Mouse (Mus musculus) neural tube, embryonic 11.5 days (tissue): ENCODE data around the gene Rbm25. TPM values are rescaled to one million over a fixed set of nuclear protein-coding genes. Genes with fewer than 3 reads are reported as not detected.
"Not testable (repeated sequence)": the region's sequence is repeated elsewhere in the genome, so short reads cannot be mapped to it uniquely, and the experiment has no call there.

Source experiments
- ATAC-seq: fragments of 200-750 bp; cut with Nextera tagmentation; 2 replicates; pipeline ENCODE4 v1.8.0; 2017; ENCODE audit warnings: moderate number of reproducible peaks, mild to moderate bottlenecking, moderate TSS enrichment, moderate library complexity; ENCODE audit not compliant: insufficient read depth, low FRiP score, low TSS enrichment
- DNase-seq: peaks from one replicate; pipeline ENCODE4 v3.0.0-alpha.2; 2015; ENCODE audit warnings: low spot score
- H3K27ac ChIP-seq: fragments of 300-500 bp; sonication (generic); 2 replicates; pipeline ENCODE4 v1.5.1; 2014; ENCODE audit warnings: low read depth, mild to moderate bottlenecking, low read length
- H3K27me3 ChIP-seq: fragments of 300-500 bp; sonication (generic); 2 replicates; pipeline ENCODE4 v1.6.1; 2014; ENCODE audit warnings: mild to moderate bottlenecking, low read length, mixed read lengths; ENCODE audit not compliant: control insufficient read depth, insufficient read depth
- H3K36me3 ChIP-seq: fragments of 300-500 bp; sonication (generic); 2 replicates; pipeline ENCODE4 v1.6.1; 2014; ENCODE audit warnings: mild to moderate bottlenecking, low read length, moderate library complexity, mixed read lengths; ENCODE audit not compliant: control insufficient read depth, insufficient read depth
- H3K4me1 ChIP-seq: fragments of 300-500 bp; sonication (generic); 2 replicates; pipeline ENCODE4 v1.6.1; 2014; ENCODE audit warnings: low read length, mixed read lengths; ENCODE audit not compliant: control insufficient read depth, insufficient read depth
- H3K4me2 ChIP-seq: fragments of 300-500 bp; sonication (generic); 2 replicates; pipeline ENCODE4 v1.6.1; 2014; ENCODE audit warnings: low read depth, mild to moderate bottlenecking, moderate library complexity
- H3K4me3 ChIP-seq: fragments of 300-500 bp; sonication (generic); 2 replicates; pipeline ENCODE4 v1.5.1; 2014; ENCODE audit warnings: low read depth, low read length
- H3K9ac ChIP-seq: fragments of 300-500 bp; sonication (generic); 2 replicates; pipeline ENCODE4 v1.6.1; 2014; ENCODE audit warnings: mild to moderate bottlenecking, low read length
- H3K9me3 ChIP-seq: fragments of 300-500 bp; sonication (generic); 2 replicates; pipeline ENCODE4 v1.6.1; 2016; ENCODE audit warnings: low read length; ENCODE audit not compliant: control insufficient read depth
- WGBS: fragments of 180-500 bp; shearing (Covaris S2); extraction: QIAGEN DNeasy Blood & Tissue Kit; methylation state at CpG from one replicate; pipeline ENCODE4 v1.1.7; 2014; 5-methylcytosine and 5-hydroxymethylcytosine counted together
- polyA plus RNA-seq: library from polyadenylated mRNA; unstranded; fragments of >200 nt; fragmentation: Nextera tagmentation; extraction: Ambion mirVana; gene quantifications from 2 replicates; pipeline ENCODE4 v1.2.1, GENCODE M21; 2014

The Rbm25 gene
- polyA plus RNA-seq = 249 and 251 TPM in 2 replicates

DNA sequence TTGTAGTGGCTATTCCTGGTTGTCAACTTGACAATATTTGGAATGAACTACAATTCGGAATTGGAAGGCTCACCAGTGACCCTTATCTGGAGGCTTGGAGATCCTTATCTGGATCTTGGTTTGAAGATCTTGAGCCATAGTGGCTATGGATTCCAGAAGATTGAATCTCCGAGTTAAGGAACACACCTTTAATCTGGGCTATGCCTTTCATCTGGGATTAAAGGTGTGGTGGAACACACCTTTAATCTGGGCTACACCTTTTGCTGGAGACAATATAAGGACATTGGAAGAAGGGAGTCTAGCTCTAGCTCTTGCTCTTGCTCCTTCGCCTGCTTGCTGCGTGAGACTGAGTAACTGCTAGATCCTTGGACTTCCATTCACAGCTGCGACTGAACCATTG, at the start of gene Rbm25:
Rbm25 (plus strand) TSS at position 301 of the 400 bp plus-strand sequence.
- Histone ChIP-seq H3K4me3 (peak within 1 kb of the TSS; percentile 72), H3K9ac (peak within 1 kb of the TSS; percentile 98), H3K4me2 (peak within 1 kb of the TSS; percentile 66), H3K27ac (peak within 1 kb of the TSS; percentile 93)
- H3K27me3 ChIP-seq, DNase-seq, H3K36me3 ChIP-seq, ATAC-seq, H3K9me3 ChIP-seq, H3K4me1 ChIP-seq: not testable (repeated sequence)
- no CpG with 5 or more reads among the region's 5 CpGs for WGBS

DNA sequence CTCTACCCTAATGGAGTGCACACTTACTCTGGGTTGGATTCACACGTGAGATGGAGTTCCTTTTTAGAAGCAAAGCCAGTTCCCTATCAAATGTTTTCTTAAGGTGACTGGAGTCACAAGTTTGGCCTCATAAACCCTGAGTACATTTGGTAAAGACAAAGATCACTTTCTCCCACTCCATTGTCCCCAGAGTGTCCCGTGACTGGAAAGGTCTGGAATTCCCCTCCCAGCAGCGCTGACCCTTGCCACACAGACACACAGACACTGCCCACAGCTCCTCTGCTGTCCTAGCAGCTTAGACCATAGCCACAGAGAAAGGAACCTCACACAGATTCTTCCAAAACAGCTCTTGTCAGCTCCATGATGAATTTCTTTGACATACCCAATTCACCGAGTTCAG, 48.9 kb upstream of the Rbm25 start:
- Histone ChIP-seq H3K27me3 (no peaks in the 10 kb centered on the region), H3K36me3 (no peaks in the 10 kb centered on the region), H3K4me3 (no peak overlapping the region), H3K4me1 (peaks cover 2% of the 10 kb centered on the region; the same call in 1 of the 2 replicates), H3K9ac (no peak overlapping the region), H3K4me2 (no peak overlapping the region), H3K27ac (no peak overlapping the region), H3K9me3 (no peaks in the 10 kb centered on the region)
- ATAC-seq (no peak), DNase-seq (no peak)
- WGBS = 66% methylated on average over 4 of the region's 4 CpGs

DNA sequence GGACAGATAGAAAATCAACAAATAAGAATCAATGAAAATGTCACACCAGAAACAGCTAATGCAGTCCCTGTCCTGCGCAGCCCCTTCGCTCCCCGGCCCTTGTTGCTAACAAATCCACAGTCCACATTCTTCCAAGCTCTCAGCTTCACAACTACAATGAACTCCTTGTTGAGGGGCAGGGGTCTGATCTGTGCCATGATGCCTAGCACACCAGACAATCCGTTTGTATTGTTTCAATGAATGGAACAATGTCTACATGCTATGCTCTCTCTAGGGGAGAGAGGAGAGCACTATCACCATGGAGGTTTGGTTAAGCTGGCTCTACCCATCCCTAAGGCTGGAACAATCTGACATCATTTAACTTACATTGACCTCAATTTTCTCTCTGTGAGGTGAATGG, 48.3 kb upstream of the Rbm25 start:
- Histone ChIP-seq H3K27me3 (no peaks in the 10 kb centered on the region), H3K4me3 (no peak overlapping the region), H3K4me1 (peaks cover 2% of the 10 kb centered on the region; the same call in 1 of the 2 replicates), H3K27ac (no peak overlapping the region), H3K9me3 (no peaks in the 10 kb centered on the region), H3K36me3 (no peaks in the 10 kb centered on the region), H3K4me2 (no peak overlapping the region), H3K9ac (no peak overlapping the region)
- DNase-seq (no peak), ATAC-seq (no peak)
- 83% methylated on average over 4 of the region's 4 CpGs for WGBS

DNA sequence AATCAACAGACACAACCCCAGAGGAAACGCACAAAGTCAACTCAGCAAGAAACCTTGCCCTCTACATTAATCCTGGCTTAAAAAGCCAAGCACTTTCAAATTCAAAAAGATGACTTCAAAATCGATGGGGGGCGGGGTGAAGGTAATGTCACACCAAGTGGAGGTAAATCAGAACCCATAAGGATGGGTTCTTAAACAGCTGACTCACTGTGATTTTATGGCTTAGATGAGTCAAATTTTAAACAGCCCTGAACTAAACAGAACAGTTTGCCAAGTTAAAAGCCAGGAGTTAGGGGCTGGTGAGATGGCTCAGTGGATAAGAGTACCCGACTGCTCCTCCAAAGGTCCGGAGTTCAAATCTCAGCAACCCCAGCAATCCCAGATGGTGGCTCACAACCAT, 44.4 kb upstream of the Rbm25 start:
- Histone ChIP-seq H3K9ac (no peak overlapping the region), H3K4me3 (no peak overlapping the region), H3K9me3 (no peaks in the 10 kb centered on the region), H3K27ac (no peak overlapping the region), H3K4me2 (no peak overlapping the region), H3K36me3 (peaks cover 3% of the 10 kb centered on the region), H3K4me1 (0 out of 2 replicates have a peak, but pooled peaks cover 2% of the 10 kb centered on the region), H3K27me3 (no peaks in the 10 kb centered on the region)
- ATAC-seq (no peak), DNase-seq (no peak)
- WGBS = 96% methylated on average over 5 of the region's 5 CpGs

DNA sequence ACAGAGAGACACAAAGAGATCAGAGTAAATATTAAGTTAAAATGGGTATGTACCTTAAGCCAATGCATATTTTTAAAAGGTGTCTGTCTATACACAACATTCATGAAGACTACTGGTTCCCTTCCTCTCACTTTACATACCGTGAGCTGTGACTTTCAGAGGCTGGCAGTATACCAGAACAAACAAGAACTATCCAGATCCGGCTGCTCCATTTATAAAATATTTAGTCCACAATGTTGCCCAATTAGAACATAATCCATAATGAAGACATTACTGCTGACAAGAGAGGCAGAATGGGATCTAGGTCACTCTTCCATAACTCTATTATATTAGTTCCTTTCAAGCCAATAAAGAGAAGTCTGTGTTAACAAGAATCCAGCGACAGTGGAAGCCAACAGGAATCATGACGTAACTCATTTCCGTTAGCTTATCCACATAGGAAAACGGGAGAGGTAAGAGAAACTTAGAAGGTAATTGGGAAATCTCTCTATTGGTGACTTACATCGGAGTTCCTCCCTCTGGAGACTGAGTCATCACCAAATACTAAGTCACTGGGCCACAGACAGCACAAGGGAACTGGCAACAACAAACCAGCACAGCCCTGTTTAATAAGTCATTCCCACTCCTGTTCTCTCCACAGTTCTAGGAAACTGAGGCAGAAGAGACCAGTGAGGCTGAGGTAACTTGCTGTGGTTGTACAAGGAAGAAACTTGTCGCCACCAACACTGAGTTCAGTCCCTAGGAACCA, 39.1 kb upstream of the Rbm25 start:
- H3K4me1 ChIP-seq = peaks cover 6% of the 10 kb centered on the region; the same call in 1 of the 2 replicates
- H3K9ac ChIP-seq = no peak overlapping the region
- H3K4me3 ChIP-seq = no peak overlapping the region
- peaks cover 7% of the 10 kb centered on the region for H3K36me3 ChIP-seq
- no peaks in the 10 kb centered on the region for H3K27me3 ChIP-seq
- no peak overlapping the region for H3K27ac ChIP-seq
- ATAC-seq = no peak
- 92% methylated on average over 8 of the region's 8 CpGs for WGBS
- no peak for DNase-seq
- H3K9me3 ChIP-seq = no peaks in the 10 kb centered on the region
- no peak overlapping the region for H3K4me2 ChIP-seq

DNA sequence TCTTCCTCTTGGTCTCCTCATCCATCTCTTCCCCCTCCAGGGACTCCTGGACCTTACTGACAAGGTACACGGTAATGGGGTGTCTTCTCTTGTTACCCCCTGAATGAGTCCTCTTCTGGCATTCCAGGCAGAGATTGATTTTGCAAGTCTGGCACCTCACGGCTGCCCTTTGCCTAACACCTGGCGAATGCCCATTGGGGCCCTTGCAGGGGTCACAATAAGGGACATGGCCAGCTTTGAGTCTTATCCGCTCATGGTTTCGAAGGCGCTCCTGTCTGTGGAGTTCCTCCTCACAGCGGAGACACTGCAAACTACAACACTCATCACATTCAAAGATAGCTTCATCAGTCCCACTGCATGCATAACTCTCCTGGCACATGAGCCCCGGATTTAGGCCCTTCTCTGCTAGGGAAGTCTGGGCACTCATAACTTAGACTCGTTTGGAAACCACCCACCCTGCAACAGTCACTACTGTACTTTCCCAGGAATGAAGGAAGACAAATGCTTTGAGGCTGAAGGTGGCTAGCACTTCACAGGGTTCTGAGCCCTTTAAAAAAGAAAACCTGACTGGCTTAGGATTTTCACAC, 36.5 kb upstream of the Rbm25 start:
- ATAC-seq = no peak
- WGBS = 89% methylated on average over 9 of the region's 9 CpGs

DNA sequence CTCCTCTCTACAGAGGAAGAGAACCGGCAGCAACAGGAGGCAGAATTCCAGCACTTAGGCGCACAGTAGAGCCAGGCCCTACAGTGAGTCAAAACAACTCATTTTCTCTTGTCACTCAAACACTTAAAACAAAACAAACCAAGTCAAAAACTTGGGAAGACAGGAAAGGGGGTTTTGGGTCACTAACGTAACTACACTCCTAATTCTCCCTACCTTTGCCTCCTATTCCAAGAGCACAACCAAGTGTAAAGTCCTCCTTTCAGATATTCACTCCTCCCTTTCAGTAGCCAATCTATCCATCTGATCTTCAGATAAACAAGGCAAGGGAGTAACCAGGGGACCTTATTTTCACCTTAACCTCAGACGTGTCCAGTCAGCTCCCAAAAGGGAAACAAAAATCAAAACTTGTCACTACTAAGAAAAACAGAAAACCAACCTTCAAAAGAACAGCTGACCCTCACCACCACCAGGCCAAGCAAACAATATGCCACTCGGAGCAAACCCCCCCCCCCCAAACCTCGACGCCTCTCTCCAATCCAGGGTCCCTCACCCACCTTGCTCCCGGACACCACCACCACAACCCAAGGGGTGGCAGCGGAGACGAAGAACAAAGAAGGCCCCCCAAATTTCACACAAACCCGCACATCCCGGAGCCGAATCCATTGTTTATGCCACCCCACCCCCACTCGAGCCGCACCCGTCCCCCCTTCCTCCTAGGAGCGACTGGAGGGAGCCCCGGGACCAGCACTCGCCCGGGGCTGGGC, 34.7 kb upstream of the Rbm25 start:
- Histone ChIP-seq H3K27me3 (no peaks in the 10 kb centered on the region), H3K27ac (peak overlapping the region; percentile 90), H3K4me1 (peaks cover 6% of the 10 kb centered on the region; the same call in 1 of the 2 replicates), H3K4me3 (peak overlapping the region; percentile 92), H3K4me2 (peak overlapping the region; percentile 64), H3K36me3 (peaks cover 4% of the 10 kb centered on the region; the same call in 1 of the 2 replicates), H3K9me3 (no peaks in the 10 kb centered on the region), H3K9ac (peak overlapping the region; percentile 94)
- DNase-seq (no peak), ATAC-seq (peak; percentile 59)
- 7% methylated on average over 20 of the region's 20 CpGs for WGBS

More for the DNA sequence above, 36.5 kb upstream of the Rbm25 start:
- Histone ChIP-seq H3K9me3 (no peaks in the 10 kb centered on the region), H3K9ac (no peak overlapping the region), H3K4me1 (peaks cover 6% of the 10 kb centered on the region; the same call in 1 of the 2 replicates), H3K27me3 (no peaks in the 10 kb centered on the region), H3K27ac (no peak overlapping the region), H3K36me3 (peaks cover 4% of the 10 kb centered on the region; the same call in 1 of the 2 replicates), H3K4me3 (no peak overlapping the region), H3K4me2 (no peak overlapping the region)
- no peak for DNase-seq

DNA sequence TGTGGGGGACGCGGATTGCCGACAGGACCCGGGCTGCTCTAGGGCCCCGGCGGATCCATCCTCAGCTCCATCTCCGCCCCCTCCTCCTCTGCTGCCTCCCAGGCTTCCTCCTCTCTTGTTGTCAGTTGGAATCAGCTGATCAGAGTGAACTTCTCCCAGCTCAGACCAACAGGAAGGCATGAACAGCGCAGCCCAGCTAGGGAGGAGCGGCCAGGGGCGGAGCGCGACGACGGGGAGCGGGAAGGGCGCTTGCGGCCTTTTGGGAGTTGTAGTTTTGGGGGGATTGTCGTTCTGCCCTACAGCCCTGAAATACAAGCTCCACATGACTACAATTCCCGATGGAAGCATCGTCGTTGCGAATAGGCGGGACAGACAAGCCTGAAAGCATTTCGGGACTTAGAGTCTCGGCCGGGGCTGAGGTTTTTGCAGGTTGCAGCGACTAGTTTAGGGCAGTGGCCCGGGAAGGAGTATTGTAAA, 34.0 kb upstream of the Rbm25 start, which contains the start of gene Zfyve1:
Zfyve1 (minus strand) TSS at position 198 of the 477 bp plus-strand sequence.
- H3K9ac ChIP-seq = peak within 1 kb of the TSS; percentile 94
- ATAC-seq (peak; percentile 98), DNase-seq (peak; percentile 95)
- H3K4me3 ChIP-seq = peak within 1 kb of the TSS; percentile 92
- H3K4me1 ChIP-seq = peaks cover 6% of the 10 kb centered on the region; the same call in 1 of the 2 replicates
- H3K27me3 ChIP-seq = no peaks in the 10 kb centered on the region
- H3K9me3 ChIP-seq = no peaks in the 10 kb centered on the region
- under 1% methylated on average over 28 of the region's 28 CpGs for WGBS
- H3K36me3 ChIP-seq = peaks cover 4% of the 10 kb centered on the region; the same call in 1 of the 2 replicates
- peak within 1 kb of the TSS; percentile 90 for H3K27ac ChIP-seq
- peak within 1 kb of the TSS; percentile 64 for H3K4me2 ChIP-seq
